ENCODE assay signal across 8 mouse cellular contexts in the genomic region with DNA sequence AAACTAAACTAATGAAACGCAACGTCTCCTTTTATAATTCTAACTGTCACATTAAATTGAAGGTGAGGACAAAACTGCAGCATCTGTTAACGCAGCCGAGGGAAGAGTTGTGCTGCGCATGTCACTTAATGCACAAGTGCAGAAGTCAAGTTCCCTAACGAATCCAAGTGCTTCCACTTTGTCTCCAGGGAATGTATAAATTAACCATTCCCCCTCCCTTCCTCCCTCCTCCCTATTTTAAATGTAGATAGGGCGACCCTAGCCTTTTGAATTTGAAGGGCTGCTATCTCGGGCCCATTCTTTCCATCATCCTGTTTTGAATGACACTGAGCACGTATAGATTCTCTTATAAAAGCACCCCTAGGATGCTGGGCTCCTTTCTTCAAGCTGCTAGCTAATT. TPM values are rescaled to one million over a fixed set of nuclear protein-coding genes. Genes with fewer than 3 reads are reported as not detected.
DNase-seq lines count a peak whose midpoint lies in the region; ATAC-seq lines count a peak whose summit lies in the region.

No protein-coding gene starts in this region.

- H3K4me2 ChIP-seq in lung, embryonic 16.5 days (ENCODE audit: low read depth, low read length) = peak overlapping the region; percentile 93
- H3K4me2 ChIP-seq in embryonic facial prominence, embryonic 14.5 days (ENCODE audit: low read depth, low read length) = peak overlapping the region; percentile 83
- H3K4me2 ChIP-seq in limb, embryonic 12.5 days = peak overlapping the region; percentile 78
- H3K4me2 ChIP-seq in stomach, embryonic 15.5 days = peak overlapping the region; percentile 78

- no peak for DNase-seq in lung, adult 18-20 months
- DNase-seq in embryonic facial prominence, embryonic 14.5 days (ENCODE audit: low spot score) = peak; percentile 26
- no peak for DNase-seq in cerebellum, postnatal 14 days
- no peak for DNase-seq in left cerebral cortex, adult 8-10 months (ENCODE audit: low spot score in 2 of 2)
- DNase-seq in Muller cell, postnatal 12 days (ENCODE audit: inconsistent ontology term) = no peak

- 11% methylated on average over 9 of the region's 9 CpGs for WGBS in lung, embryonic 16.5 days
- WGBS in embryonic facial prominence, embryonic 14.5 days = 11% methylated on average over 9 of the region's 9 CpGs
- 10% methylated on average over 9 of the region's 9 CpGs for WGBS in limb, embryonic 12.5 days
- WGBS in stomach, embryonic 15.5 days = 20% methylated on average over 9 of the region's 9 CpGs

- H3K36me3 ChIP-seq in lung, embryonic 16.5 days (ENCODE audit: control insufficient read depth, insufficient read depth, low read length) = no peaks in the 10 kb centered on the region
- no peaks in the 10 kb centered on the region for H3K36me3 ChIP-seq in embryonic facial prominence, embryonic 14.5 days (ENCODE audit: control insufficient read depth, insufficient read depth, low read length)
- H3K36me3 ChIP-seq in limb, embryonic 12.5 days = no peaks in the 10 kb centered on the region
- H3K36me3 ChIP-seq in stomach, embryonic 15.5 days = no peaks in the 10 kb centered on the region

- peaks cover 18% of the 10 kb centered on the region for H3K4me1 ChIP-seq in lung, embryonic 16.5 days (replicated peaks; ENCODE audit: control insufficient read depth, insufficient read depth, low read length)
- peaks cover 17% of the 10 kb centered on the region for H3K4me1 ChIP-seq in embryonic facial prominence, embryonic 14.5 days (ENCODE audit: control insufficient read depth, insufficient read depth, low read length)
- H3K4me1 ChIP-seq in limb, embryonic 12.5 days (replicated peaks) = peaks cover 30% of the 10 kb centered on the region
- H3K4me1 ChIP-seq in stomach, embryonic 15.5 days = peaks cover 18% of the 10 kb centered on the region; the same call in 1 of the 2 replicates

- no peaks in the 10 kb centered on the region for H3K9me3 ChIP-seq in lung, embryonic 16.5 days (ENCODE audit: control insufficient read depth, low read length)
- H3K9me3 ChIP-seq in embryonic facial prominence, embryonic 14.5 days (ENCODE audit: control insufficient read depth, low read length) = no peaks in the 10 kb centered on the region
- no peaks in the 10 kb centered on the region for H3K9me3 ChIP-seq in limb, embryonic 12.5 days
- no peaks in the 10 kb centered on the region for H3K9me3 ChIP-seq in stomach, embryonic 15.5 days

- H3K9ac ChIP-seq in lung, embryonic 16.5 days (ENCODE audit: low read length) = peak overlapping the region; percentile 95
- peak overlapping the region; percentile 90 for H3K9ac ChIP-seq in embryonic facial prominence, embryonic 14.5 days (ENCODE audit: low read depth, low read length)
- peak overlapping the region; percentile 98; the same call in 1 of the 2 replicates for H3K9ac ChIP-seq in limb, embryonic 12.5 days (replicated peaks)
- H3K9ac ChIP-seq in stomach, embryonic 15.5 days = no peak overlapping the region

- no peak overlapping the region for H3K27ac ChIP-seq in lung, embryonic 16.5 days (ENCODE audit: low read length)
- H3K27ac ChIP-seq in embryonic facial prominence, embryonic 14.5 days (replicated peaks; ENCODE audit: low read depth, low read length) = no peak overlapping the region
- H3K27ac ChIP-seq in limb, embryonic 12.5 days = 0 out of 2 replicates have a peak overlapping the region, but pooled peaks have one; percentile 99
- H3K27ac ChIP-seq in stomach, embryonic 15.5 days = no peak overlapping the region

- no peaks in the 10 kb centered on the region for H3K27me3 ChIP-seq in lung, embryonic 16.5 days (ENCODE audit: control insufficient read depth, insufficient read depth, low read depth, low read length)
- H3K27me3 ChIP-seq in embryonic facial prominence, embryonic 14.5 days (replicated peaks; ENCODE audit: control insufficient read depth, insufficient read depth, low read length) = no peaks in the 10 kb centered on the region
- H3K27me3 ChIP-seq in limb, embryonic 12.5 days = no peaks in the 10 kb centered on the region
- no peaks in the 10 kb centered on the region for H3K27me3 ChIP-seq in stomach, embryonic 15.5 days (replicated peaks)

- no peak for ATAC-seq in lung, embryonic 16.5 days (ENCODE audit: low read depth)
- no peak for ATAC-seq in embryonic facial prominence, embryonic 14.5 days (ENCODE audit: low read depth)
- ATAC-seq in limb, embryonic 12.5 days (ENCODE audit: insufficient number of reproducible peaks, insufficient read depth, low FRiP score, low TSS enrichment, low read depth) = no peak
- ATAC-seq in stomach, embryonic 15.5 days (ENCODE audit: insufficient read depth, low FRiP score, low read depth) = no peak

- peak overlapping the region; percentile 81 for H3K4me3 ChIP-seq in lung, embryonic 16.5 days (ENCODE audit: low read length)
- peak overlapping the region; percentile 70 for H3K4me3 ChIP-seq in embryonic facial prominence, embryonic 14.5 days (ENCODE audit: low read depth, low read length)
- H3K4me3 ChIP-seq in limb, embryonic 12.5 days (replicated peaks) = peak overlapping the region; percentile 77
- H3K4me3 ChIP-seq in stomach, embryonic 15.5 days (replicated peaks) = peak overlapping the region; percentile 86

RNA-seq across cellular contexts. Expression of a gene that starts 1.2 kb away (rescaled TPM):
- polyA plus RNA-seq in lung, embryonic 16.5 days (2015; fragmentation: Nextera tagmentation; extraction: Ambion mirVana) = 1.7 and 2.3 TPM in 2 replicates
- polyA plus RNA-seq in embryonic facial prominence, embryonic 14.5 days (2014; fragmentation: Nextera tagmentation; extraction: Ambion mirVana) = 3.6 and 3.9 TPM in 2 replicates
- polyA plus RNA-seq in limb, embryonic 12.5 days (2016; fragmentation: Nextera tagmentation; extraction: Ambion mirVana) = 5.8 and 5.9 TPM in 2 replicates
- polyA plus RNA-seq in stomach, embryonic 15.5 days (2015; fragmentation: Nextera tagmentation; extraction: Ambion mirVana) = 3.2 and 4.0 TPM in 2 replicates
- total RNA-seq in left cerebral cortex, adult 8-10 months (2022) = 1 to 10 TPM; 4.6 to 6.6 (median 4.7) TPM

RNA-seq across cellular contexts. Expression of a gene that starts 46.4 kb away (rescaled TPM):
- polyA plus RNA-seq in lung, embryonic 16.5 days (2015; fragmentation: Nextera tagmentation; extraction: Ambion mirVana) = 12.5 and 25.4 TPM in 2 replicates
- 13.2 and 20.4 TPM in 2 replicates for polyA plus RNA-seq in embryonic facial prominence, embryonic 14.5 days (2014; fragmentation: Nextera tagmentation; extraction: Ambion mirVana)
- 12.8 and 14.1 TPM in 2 replicates for polyA plus RNA-seq in limb, embryonic 12.5 days (2016; fragmentation: Nextera tagmentation; extraction: Ambion mirVana)
- polyA plus RNA-seq in stomach, embryonic 15.5 days (2015; fragmentation: Nextera tagmentation; extraction: Ambion mirVana) = 9.6 and 36.0 TPM in 2 replicates
- 1 to 10 TPM in 3 of 4 experiments, not detected in 1; 3.7 to 5.8 (median 4.0) TPM for total RNA-seq in left cerebral cortex, adult 8-10 months (2022)
